Mouse (Mus musculus) forebrain, embryonic 16.5 days (tissue): ENCODE data around the gene Map1b. TPM values are rescaled to one million over a fixed set of nuclear protein-coding genes. Genes with fewer than 3 reads are reported as not detected.

Experiments
- ATAC-seq: fragments of 200-750 bp; cut with Nextera tagmentation; 2 replicates; pipeline ENCODE4 v1.8.0; 2017; ENCODE audit warnings: mild to moderate bottlenecking, moderate library complexity
- H3K27ac ChIP-seq: fragments of 300-500 bp; sonication (generic); 2 replicates; pipeline ENCODE4 v1.5.1; 2014; ENCODE audit warnings: low read length, control low read depth
- H3K27me3 ChIP-seq: fragments of 300-500 bp; sonication (generic); replicated peaks from 2 replicates; pipeline ENCODE4 v1.6.1; 2014; ENCODE audit warnings: low read length; ENCODE audit not compliant: control insufficient read depth, insufficient read depth
- H3K36me3 ChIP-seq: fragments of 300-500 bp; sonication (generic); 2 replicates; pipeline ENCODE4 v1.6.1; 2014; ENCODE audit not compliant: control insufficient read depth, insufficient read depth
- H3K4me1 ChIP-seq: fragments of 300-500 bp; sonication (generic); replicated peaks from 2 replicates; pipeline ENCODE4 v1.6.1; 2014; ENCODE audit warnings: low read length; ENCODE audit not compliant: control insufficient read depth, insufficient read depth
- H3K4me2 ChIP-seq: fragments of 300-500 bp; sonication (generic); 2 replicates; pipeline ENCODE4 v1.6.1; 2014; ENCODE audit warnings: mild to moderate bottlenecking, low read length, control low read depth
- H3K4me3 ChIP-seq: fragments of 300-500 bp; sonication (generic); replicated peaks from 2 replicates; pipeline ENCODE4 v1.5.1; 2014; ENCODE audit warnings: mild to moderate bottlenecking, low read length, control low read depth
- H3K9ac ChIP-seq: fragments of 300-500 bp; sonication (generic); replicated peaks from 2 replicates; pipeline ENCODE4 v1.6.1; 2014; ENCODE audit warnings: low read depth, low read length, control low read depth
- H3K9me3 ChIP-seq: fragments of 300-500 bp; sonication (generic); 2 replicates; pipeline ENCODE4 v1.6.1; 2016; ENCODE audit warnings: low read length; ENCODE audit not compliant: control insufficient read depth
- WGBS: fragments of 180-500 bp; shearing (Covaris S2); extraction: QIAGEN DNeasy Blood & Tissue Kit; methylation state at CpG from one replicate; pipeline ENCODE4 v1.1.7; 2014; 5-methylcytosine and 5-hydroxymethylcytosine counted together
- polyA plus RNA-seq: library from polyadenylated mRNA; unstranded; fragments of >200 nt; fragmentation: Nextera tagmentation; extraction: Ambion mirVana; gene quantifications from 2 replicates; pipeline ENCODE4 v1.2.1, GENCODE M21; 2015

Gene Map1b
- polyA plus RNA-seq, 1 experiment from 2014 or later = 2,055 TPM

DNA sequence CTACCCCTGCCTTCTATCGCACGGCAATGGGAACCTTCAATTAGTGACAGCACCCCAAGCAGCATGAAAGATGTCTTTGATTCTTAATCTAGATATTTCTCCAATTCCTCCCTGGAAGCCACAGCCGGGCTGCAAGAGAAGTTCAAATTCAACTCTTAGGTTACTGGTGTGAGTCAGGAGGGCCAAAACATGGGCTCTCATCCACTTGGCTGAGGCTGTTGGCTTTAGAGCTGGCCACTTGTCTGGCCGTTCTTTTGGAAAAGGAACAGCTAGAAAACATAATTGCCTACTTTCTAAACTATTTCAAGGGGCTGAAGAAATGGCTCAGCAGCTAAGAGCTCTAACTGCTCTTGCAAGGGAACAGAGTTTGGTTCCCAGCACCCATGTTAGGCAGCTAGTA, 51.8 kb downstream of the Map1b start:
- Histone ChIP-seq H3K27ac (no peak overlapping the region), H3K9me3 (no peaks in the 10 kb centered on the region), H3K4me1 (peaks cover 27% of the 10 kb centered on the region), H3K27me3 (no peaks in the 10 kb centered on the region), H3K4me3 (no peak overlapping the region), H3K4me2 (no peak overlapping the region), H3K36me3 (peaks cover 14% of the 10 kb centered on the region), H3K9ac (no peak overlapping the region)
- no peak for ATAC-seq
- 66% methylated on average over 4 of the region's 4 CpGs for WGBS

DNA sequence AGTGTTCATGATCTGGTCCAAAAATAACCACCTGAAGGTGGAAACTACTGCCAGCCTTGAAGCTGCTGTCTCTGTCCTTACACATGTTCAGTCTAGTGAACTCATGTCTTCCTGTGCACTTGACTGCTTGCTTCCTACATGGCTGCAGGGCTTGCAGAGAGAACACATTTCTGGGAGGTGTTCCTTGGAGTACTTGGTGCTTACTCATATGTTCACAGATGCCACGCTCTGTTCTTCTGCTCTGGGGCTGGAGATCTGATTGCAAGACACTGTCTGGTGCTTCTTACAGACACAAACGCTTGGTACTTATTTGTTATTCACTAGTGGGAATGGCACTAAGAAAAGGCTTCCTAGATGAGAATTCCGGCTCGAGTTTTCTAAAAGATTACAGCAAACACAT, 54.5 kb downstream of the Map1b start:
- H3K27ac ChIP-seq = no peak overlapping the region
- H3K9ac ChIP-seq = no peak overlapping the region
- ATAC-seq = no peak
- H3K4me2 ChIP-seq = no peak overlapping the region
- peaks cover 14% of the 10 kb centered on the region for H3K36me3 ChIP-seq
- peaks cover 25% of the 10 kb centered on the region for H3K4me1 ChIP-seq
- H3K4me3 ChIP-seq = no peak overlapping the region
- H3K27me3 ChIP-seq = no peaks in the 10 kb centered on the region
- no peaks in the 10 kb centered on the region for H3K9me3 ChIP-seq
- WGBS = 95% methylated on average over 4 of the region's 4 CpGs

DNA sequence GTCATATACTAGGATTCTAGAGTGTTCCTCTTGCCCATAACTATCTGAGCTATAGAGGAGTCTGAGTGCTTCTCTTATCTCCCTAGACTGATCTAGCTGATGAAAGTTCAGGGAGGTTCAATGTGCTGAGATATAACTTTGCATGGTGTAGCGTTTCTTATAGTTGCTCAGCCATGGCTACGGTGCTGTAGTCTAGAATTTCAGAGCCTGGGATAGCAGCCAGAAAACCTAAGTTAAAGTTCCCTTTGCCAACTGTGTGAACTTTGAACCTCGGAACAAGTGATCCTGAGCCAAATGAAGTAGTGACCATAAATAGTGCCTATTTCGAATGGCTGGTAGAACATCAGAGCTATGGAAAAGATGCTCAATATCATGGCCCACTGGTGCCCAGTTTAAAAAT, 56.7 kb downstream of the Map1b start:
- Histone ChIP-seq H3K36me3 (peaks cover 14% of the 10 kb centered on the region), H3K27ac (peak overlapping the region; percentile 92), H3K4me2 (no peak overlapping the region), H3K9me3 (no peaks in the 10 kb centered on the region), H3K4me1 (peaks cover 30% of the 10 kb centered on the region), H3K9ac (no peak overlapping the region), H3K4me3 (no peak overlapping the region), H3K27me3 (no peaks in the 10 kb centered on the region)
- ATAC-seq = no peak
- 62% methylated on average over 4 of the region's 4 CpGs for WGBS

DNA sequence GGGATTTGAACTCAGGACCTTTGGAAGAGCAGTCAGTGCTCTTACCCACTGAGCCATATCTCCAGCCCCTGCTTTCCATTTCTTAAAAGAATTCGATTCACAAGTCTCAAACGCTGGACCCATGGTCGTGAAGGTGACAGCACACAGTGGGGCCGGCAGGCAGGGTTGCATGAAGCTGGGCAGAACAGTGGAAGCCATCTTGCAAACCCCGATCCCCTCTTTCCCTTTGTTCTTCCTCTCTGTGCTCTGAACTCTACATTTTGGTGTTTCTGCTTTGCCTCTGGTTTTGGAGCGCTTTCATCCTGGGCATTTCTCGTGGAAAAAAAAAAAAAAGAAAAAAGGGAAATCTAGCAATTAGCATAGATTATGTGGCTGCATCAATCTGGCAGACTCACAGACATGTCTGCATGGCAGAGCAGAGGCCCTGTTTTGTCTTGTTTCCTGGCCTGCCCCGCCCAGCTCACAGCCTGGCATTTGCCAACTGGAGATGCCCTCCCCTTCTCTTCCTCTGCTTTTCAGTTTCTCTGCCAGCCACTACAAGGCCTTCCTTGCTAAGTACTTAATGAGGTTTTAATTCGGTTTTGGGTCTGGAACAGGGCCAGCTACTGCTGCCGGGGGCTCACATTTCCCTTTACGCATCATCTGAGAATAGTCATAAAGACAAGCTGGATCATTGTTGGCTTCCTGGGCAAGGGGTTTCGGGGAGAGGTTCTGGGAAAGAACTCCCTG, 57.5 kb downstream of the Map1b start:
- Histone ChIP-seq H3K4me1 (peaks cover 27% of the 10 kb centered on the region), H3K9ac (no peak overlapping the region), H3K27me3 (no peaks in the 10 kb centered on the region), H3K27ac (peak overlapping the region; percentile 92), H3K4me3 (no peak overlapping the region), H3K4me2 (no peak overlapping the region), H3K36me3 (peaks cover 14% of the 10 kb centered on the region), H3K9me3 (no peaks in the 10 kb centered on the region)
- ATAC-seq = peak; percentile 95
- WGBS = 16% methylated on average over 12 of the region's 12 CpGs

DNA sequence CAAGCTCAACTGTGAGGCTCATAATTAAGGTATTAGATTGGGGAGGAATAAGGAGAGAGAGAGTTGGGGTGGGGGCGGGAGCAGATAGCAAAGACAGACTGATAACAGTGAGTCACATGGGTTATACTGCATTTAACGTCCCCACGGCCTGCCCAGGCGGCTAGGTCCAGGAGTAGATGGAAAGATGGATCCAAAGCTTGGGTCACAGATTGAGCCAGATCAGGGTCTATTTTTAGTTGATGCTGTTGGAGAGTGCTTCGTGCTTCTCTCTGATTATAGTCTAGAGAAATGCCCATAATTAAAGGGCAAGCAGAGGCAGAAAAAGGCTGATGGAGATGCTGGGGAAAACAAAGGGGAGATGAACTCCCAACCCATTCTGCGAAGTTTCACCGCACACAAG, 61.4 kb downstream of the Map1b start:
- 80% methylated on average over 7 of the region's 7 CpGs for WGBS
- H3K27me3 ChIP-seq = no peaks in the 10 kb centered on the region

DNA sequence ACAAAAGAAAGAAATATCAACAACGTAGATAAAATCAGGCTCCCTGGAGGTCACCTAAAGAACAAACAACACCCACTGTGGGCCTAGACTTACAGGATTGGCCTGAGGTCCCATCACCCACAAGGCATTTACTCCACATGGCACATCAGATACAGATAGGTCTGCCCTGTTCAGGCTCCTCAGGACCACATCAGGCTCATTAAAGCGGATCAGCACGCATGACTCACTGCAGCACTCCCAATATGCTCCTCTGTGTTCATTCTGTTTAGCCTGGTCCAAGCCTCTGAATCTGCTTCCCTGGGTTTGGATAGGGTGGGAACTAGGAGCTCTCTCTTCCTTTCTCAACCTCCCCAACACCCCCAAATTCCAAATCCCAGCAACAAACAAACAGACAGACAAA, 63.9 kb downstream of the Map1b start:
- no peaks in the 10 kb centered on the region for H3K36me3 ChIP-seq
- ATAC-seq = no peak
- no peak overlapping the region for H3K9ac ChIP-seq
- H3K4me3 ChIP-seq = no peak overlapping the region
- 85% methylated on average over 3 of the region's 3 CpGs for WGBS
- no peak overlapping the region for H3K4me2 ChIP-seq
- peaks cover 45% of the 10 kb centered on the region for H3K4me1 ChIP-seq
- peak overlapping the region; percentile 17; the same call in 1 of the 2 replicates for H3K27ac ChIP-seq
- no peaks in the 10 kb centered on the region for H3K27me3 ChIP-seq
- no peaks in the 10 kb centered on the region for H3K9me3 ChIP-seq

More for the DNA sequence above, 61.4 kb downstream of the Map1b start:
- no peaks in the 10 kb centered on the region for H3K36me3 ChIP-seq
- H3K4me2 ChIP-seq = no peak overlapping the region
- ATAC-seq = no peak
- H3K4me1 ChIP-seq = peaks cover 37% of the 10 kb centered on the region
- H3K9me3 ChIP-seq = no peaks in the 10 kb centered on the region
- H3K4me3 ChIP-seq = no peak overlapping the region
- no peak overlapping the region for H3K9ac ChIP-seq
- H3K27ac ChIP-seq = no peak overlapping the region

DNA sequence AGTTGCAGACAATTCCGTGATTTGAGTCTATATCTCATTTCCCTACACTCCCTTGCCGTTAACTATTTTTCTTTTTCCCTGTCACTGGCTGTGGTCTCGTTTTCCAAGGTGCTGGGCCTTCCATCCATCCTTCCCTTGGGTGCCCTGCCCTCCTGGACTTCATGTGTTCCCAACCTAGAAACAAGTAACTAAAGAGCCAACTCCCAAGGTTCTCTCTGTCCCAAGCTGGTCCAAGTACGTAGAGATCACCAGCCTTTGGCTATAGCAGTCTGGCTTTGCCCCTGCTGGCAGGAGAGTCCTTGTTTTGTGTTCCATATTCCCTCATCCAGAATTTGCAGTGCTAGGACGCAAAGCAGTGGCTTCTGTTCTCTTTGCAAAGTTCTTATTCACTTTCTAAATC, 65.1 kb downstream of the Map1b start:
- WGBS = 67% methylated on average over 5 of the region's 5 CpGs
- no peak overlapping the region for H3K4me3 ChIP-seq
- H3K27me3 ChIP-seq = no peaks in the 10 kb centered on the region
- no peak overlapping the region for H3K4me2 ChIP-seq
- H3K9ac ChIP-seq = no peak overlapping the region
- no peaks in the 10 kb centered on the region for H3K9me3 ChIP-seq
- ATAC-seq = no peak
- no peaks in the 10 kb centered on the region for H3K36me3 ChIP-seq
- H3K4me1 ChIP-seq = peaks cover 57% of the 10 kb centered on the region
- H3K27ac ChIP-seq = peak overlapping the region; percentile 16; the same call in 1 of the 2 replicates

DNA sequence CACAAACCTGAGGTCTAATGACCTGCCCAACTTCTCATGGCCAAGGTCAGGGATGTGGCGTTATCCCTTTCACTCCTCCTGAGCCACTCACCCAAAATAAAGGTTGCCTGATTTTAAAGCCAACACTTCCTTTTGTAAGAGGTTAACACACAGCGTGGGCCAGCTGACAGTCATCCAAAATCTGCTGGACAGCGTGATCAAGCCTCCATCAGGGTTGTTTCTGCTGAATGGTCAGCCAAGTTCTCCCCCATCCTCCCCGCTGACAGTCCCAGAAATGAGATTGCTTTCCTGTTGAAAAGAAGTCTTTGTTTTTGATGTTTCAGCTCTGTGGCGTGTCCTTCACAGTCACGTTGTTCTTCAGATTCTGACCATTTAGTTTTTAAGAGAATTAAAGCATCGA, 65.6 kb downstream of the Map1b start:
- H3K27me3 ChIP-seq = no peaks in the 10 kb centered on the region
- H3K4me2 ChIP-seq = no peak overlapping the region
- no peak overlapping the region for H3K4me3 ChIP-seq
- H3K9ac ChIP-seq = no peak overlapping the region
- no peak for ATAC-seq
- no peaks in the 10 kb centered on the region for H3K36me3 ChIP-seq
- no peaks in the 10 kb centered on the region for H3K9me3 ChIP-seq
- WGBS = 48% methylated on average over 7 of the region's 7 CpGs
- H3K27ac ChIP-seq = peak overlapping the region; percentile 16; the same call in 1 of the 2 replicates
- peaks cover 61% of the 10 kb centered on the region for H3K4me1 ChIP-seq

DNA sequence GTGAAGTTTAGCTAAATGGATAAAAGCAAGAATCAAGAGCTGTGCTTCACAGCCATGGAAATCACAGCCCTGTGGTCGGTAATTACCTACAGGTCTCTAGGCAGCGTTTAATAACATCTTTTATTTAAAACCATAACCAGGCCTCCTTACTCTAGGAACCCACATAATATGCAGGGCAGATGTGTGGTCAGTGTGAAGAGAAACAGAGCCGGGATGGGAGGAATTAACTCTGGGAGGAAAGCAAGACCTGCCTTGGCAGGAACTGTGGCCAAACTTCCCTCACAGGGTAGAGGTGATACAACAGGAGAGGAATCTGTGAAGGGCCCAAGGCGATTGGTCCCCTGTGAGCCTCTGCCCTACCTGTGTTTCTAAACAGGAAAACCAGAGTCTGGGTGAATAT, 66.8 kb downstream of the Map1b start:
- Histone ChIP-seq H3K9me3 (no peaks in the 10 kb centered on the region), H3K4me3 (no peak overlapping the region), H3K36me3 (no peaks in the 10 kb centered on the region), H3K27me3 (no peaks in the 10 kb centered on the region), H3K27ac (no peak overlapping the region), H3K9ac (no peak overlapping the region), H3K4me1 (peaks cover 60% of the 10 kb centered on the region), H3K4me2 (no peak overlapping the region)
- WGBS = 72% methylated on average over 4 of the region's 4 CpGs
- ATAC-seq = no peak

DNA sequence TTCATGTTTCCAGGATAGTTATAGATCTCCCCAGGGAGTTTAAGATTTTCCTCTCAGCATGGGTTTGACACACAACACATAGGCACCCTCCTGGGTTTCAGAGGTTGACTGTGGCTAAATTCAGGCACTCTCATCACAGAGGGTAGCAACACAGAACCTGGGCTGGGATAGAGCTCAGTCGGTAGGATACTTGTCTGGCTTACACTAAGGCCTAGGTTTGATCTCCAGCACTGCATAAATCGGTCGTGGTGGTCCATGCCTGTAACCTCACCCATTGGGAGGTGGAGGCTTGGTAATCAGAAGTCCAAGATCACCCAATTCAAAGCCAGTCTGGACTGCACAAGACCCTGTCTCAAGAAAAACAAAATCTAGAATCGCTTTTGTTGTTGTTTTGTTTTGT, 68.1 kb downstream of the Map1b start:
- peak overlapping the region; percentile 60; the same call in 1 of the 2 replicates for H3K27ac ChIP-seq
- no peak overlapping the region for H3K4me2 ChIP-seq
- H3K9me3 ChIP-seq = no peaks in the 10 kb centered on the region

More for the DNA sequence above, 68.1 kb downstream of the Map1b start:
- no peaks in the 10 kb centered on the region for H3K36me3 ChIP-seq
- no peak overlapping the region for H3K9ac ChIP-seq
- peaks cover 72% of the 10 kb centered on the region for H3K4me1 ChIP-seq
- ATAC-seq = no peak
- 28% methylated on average over 4 of the region's 4 CpGs for WGBS
- no peak overlapping the region for H3K4me3 ChIP-seq
- H3K27me3 ChIP-seq = no peaks in the 10 kb centered on the region
